Mouse (Mus musculus) cortical plate, adult 2 months (tissue): ENCODE data around the gene Magoh. TPM values are rescaled to one million over a fixed set of nuclear protein-coding genes. Genes with fewer than 3 reads are reported as not detected.

Source experiments
- H3K27ac ChIP-seq: fragments of 200-500 bp; 2 replicates; pipeline ENCODE4 v1.5.1; 2012; ENCODE audit warnings: low read length, control low read depth, inconsistent platforms; ENCODE audit not compliant: insufficient read depth
- H3K4me1 ChIP-seq: fragments of 200-500 bp; 2 replicates; pipeline ENCODE4 v1.6.1; 2011; ENCODE audit warnings: low read length; ENCODE audit not compliant: control insufficient read depth, insufficient read depth
- H3K4me3 ChIP-seq: fragments of 200-500 bp; 2 replicates; pipeline ENCODE4 v1.5.1; 2011; ENCODE audit warnings: mild to moderate bottlenecking, low read length, control low read depth; ENCODE audit not compliant: insufficient read depth
- CTCF ChIP-seq: fragments of 200-500 bp; IDR thresholded peaks from 2 replicates; pipeline ENCODE4 v1.5.1; 2011; ENCODE audit warnings: mild to moderate bottlenecking, control low read depth, low read length; ENCODE audit not compliant: insufficient read depth; ENCODE audit errors: extremely low read depth
- POLR2A ChIP-seq: fragments of 200-500 bp; IDR thresholded peaks from 2 replicates; pipeline ENCODE4 v1.6.1; 2011; ENCODE audit warnings: mild to moderate bottlenecking, low read length, control low read depth; ENCODE audit not compliant: insufficient read depth; ENCODE audit errors: extremely low read depth
- polyA plus RNA-seq: library from polyadenylated mRNA; depleted of rRNA; stranded (reverse); fragments of >200 nt; gene quantifications from 2 replicates; pipeline ENCODE4 v1.2.3, GENCODE M21; 2012

Magoh gene
- polyA plus RNA-seq, 1 experiment, result 42.6 TPM

- no peak overlapping the region for H3K4me3 ChIP-seq
- H3K4me1 ChIP-seq, result 0 out of 2 replicates have a peak, but pooled peaks cover 2% of the 10 kb centered on the region
- TF ChIP-seq CTCF (no peak), POLR2A (no peak)
- no peak overlapping the region for H3K27ac ChIP-seq
Observed at GRCm38 (mm10) chr4:107846795-107847194, 32.8 kb upstream of the Magoh start.

DNA sequence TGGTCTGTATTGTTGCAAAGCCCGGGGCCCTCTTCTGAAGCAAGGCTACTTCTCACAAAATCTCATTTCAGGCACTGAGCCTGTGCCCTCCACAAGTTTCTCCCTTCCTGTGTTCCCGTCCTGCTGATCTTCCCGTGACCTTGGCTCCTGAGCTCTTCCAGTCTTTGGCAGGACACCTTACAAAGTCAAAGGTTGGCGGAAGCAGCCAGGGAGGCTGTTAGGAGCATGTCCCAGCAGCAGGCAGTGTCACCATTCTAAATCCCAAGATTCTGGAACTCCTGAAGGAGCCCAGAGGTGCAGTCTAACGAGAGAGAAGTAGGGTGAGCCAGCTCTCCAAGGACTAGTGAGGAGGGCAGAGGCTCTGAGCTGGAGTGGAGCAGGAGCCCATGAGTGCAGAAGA lies 31.0 kb upstream of the Magoh start:
- H3K27ac ChIP-seq, result no peak overlapping the region
- 0 out of 2 replicates have a peak, but pooled peaks cover 2% of the 10 kb centered on the region for H3K4me1 ChIP-seq
- TF ChIP-seq POLR2A, result no peak
- TF ChIP-seq CTCF, result no peak
- no peak overlapping the region for H3K4me3 ChIP-seq

DNA sequence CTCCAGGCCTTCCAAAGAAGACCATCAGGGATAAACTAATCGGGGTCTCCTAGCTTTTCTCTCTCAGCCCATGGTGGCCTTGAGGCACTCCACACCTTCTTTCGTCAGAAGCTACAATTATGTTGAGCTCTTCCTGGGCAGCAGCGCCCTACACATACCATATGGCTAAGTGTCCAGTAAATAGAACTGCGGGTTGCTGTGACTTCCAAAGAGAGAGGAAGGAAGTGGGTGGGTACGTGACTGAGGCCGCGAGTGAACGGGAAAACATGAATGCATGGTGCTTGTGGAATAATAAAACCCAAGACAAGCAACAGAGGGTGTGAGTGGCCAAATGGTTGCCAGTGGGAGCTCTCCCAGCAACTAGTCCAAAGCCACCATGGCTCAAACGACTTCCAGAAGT lies 29.9 kb upstream of the Magoh start:
- Histone ChIP-seq H3K4me3 (no peak overlapping the region), H3K4me1 (0 out of 2 replicates have a peak, but pooled peaks cover 2% of the 10 kb centered on the region), H3K27ac (no peak overlapping the region)
- TF ChIP-seq POLR2A (no peak), CTCF (no peak)

- H3K27ac ChIP-seq, result no peak overlapping the region
- no peak for TF ChIP-seq POLR2A
- no peak for TF ChIP-seq CTCF
- no peak overlapping the region for H3K4me3 ChIP-seq
- H3K4me1 ChIP-seq, result 0 out of 2 replicates have a peak, but pooled peaks cover 2% of the 10 kb centered on the region
Observed at GRCm38 (mm10) chr4:107850091-107850490, 29.5 kb upstream of the Magoh start.

GRCm38 (mm10) chr4:107853333-107853732 lies 26.2 kb upstream of the Magoh start:
- H3K27ac ChIP-seq, result no peak overlapping the region
- H3K4me1 ChIP-seq, result no peaks in the 10 kb centered on the region
- TF ChIP-seq CTCF (no peak), POLR2A (no peak)
- no peak overlapping the region for H3K4me3 ChIP-seq

DNA sequence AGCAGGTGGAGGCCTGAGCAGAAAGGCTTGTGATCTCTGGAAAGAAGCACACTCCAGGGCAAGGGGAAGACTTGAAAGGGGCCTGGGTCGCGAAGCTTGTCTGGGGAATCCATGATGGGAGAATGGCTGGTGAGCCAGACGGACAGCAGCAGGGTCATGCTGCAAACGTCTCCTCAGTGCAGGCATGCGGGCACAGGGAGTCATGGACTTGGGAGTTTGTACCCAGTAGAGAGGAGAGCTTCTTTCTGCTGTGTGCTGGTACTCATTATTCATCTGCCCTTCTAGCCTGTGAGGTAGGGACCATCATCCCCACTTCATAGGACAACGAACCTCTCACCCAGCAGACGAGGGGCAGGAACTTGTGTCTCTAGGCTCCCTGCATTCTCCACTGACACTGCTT lies 25.7 kb upstream of the Magoh start:
- no peaks in the 10 kb centered on the region for H3K4me1 ChIP-seq
- no peak overlapping the region for H3K27ac ChIP-seq
- TF ChIP-seq CTCF (no peak), POLR2A (no peak)
- no peak overlapping the region for H3K4me3 ChIP-seq

GRCm38 (mm10) chr4:107856958-107857686 lies 22.4 kb upstream of the Magoh start:
- no peak overlapping the region for H3K4me3 ChIP-seq
- H3K27ac ChIP-seq, result no peak overlapping the region
- no peaks in the 10 kb centered on the region; the same call in 1 of the 2 replicates for H3K4me1 ChIP-seq
- no peak for TF ChIP-seq POLR2A
- TF ChIP-seq CTCF, result peak; percentile 35

DNA sequence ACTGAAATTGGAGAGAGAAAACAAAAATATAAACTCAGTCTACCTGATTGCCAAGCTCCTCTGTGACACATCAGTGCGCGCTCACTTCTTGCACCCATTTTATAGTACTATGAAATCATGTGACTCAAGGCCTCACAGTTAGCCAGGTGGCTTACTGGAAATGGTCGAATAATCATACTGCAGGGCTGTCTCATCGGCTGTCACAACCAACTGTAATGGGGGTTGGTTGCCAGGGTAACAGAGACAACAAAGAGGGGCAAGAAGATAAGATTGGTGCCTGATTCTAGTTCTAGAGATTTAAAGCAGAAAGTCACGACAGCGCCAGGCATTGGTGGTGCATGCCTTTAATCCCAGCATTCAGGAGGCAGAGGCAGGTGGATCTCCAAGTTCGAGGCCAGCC lies 20.6 kb upstream of the Magoh start:
- H3K4me3 ChIP-seq, result no peak overlapping the region
- no peak overlapping the region for H3K27ac ChIP-seq
- no peaks in the 10 kb centered on the region; the same call in 1 of the 2 replicates for H3K4me1 ChIP-seq
- TF ChIP-seq CTCF, result no peak
- no peak for TF ChIP-seq POLR2A

DNA sequence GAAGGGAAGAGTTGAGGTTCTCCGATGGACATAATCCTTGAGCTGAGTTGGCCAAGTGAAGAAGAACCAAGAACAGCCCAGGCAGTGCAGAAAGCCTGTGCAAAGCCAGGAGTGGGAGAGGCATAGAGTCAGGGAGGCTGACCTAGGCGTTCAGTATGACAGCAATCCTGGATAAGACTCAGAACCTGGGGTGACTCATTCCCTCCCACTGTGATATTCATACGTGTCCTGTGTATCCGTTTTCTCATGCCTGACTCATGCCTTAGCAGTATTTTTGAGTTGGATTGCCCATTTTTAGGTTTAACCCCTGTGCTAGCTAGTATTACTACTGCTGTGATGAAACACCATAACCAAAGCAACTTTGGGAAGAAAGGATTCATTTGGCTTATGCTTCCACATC lies 14.7 kb upstream of the Magoh start:
- peaks cover 2% of the 10 kb centered on the region for H3K4me1 ChIP-seq
- no peak overlapping the region for H3K4me3 ChIP-seq
- TF ChIP-seq CTCF (no peak), POLR2A (no peak)
- H3K27ac ChIP-seq, result no peak overlapping the region

- Histone ChIP-seq H3K4me1 (no peaks in the 10 kb centered on the region; the same call in 1 of the 2 replicates), H3K27ac (no peak overlapping the region), H3K4me3 (no peak overlapping the region)
- TF ChIP-seq CTCF (no peak), POLR2A (no peak)
Observed at GRCm38 (mm10) chr4:107881631-107882030, 2.1 kb downstream of the Magoh start.

GRCm38 (mm10) chr4:107886371-107886770 lies 6.8 kb downstream of the Magoh start:
- TF ChIP-seq CTCF, result no peak
- no peak for TF ChIP-seq POLR2A
- Histone ChIP-seq H3K4me1 (no peaks in the 10 kb centered on the region), H3K4me3 (no peak overlapping the region), H3K27ac (no peak overlapping the region)
